Mouse (Mus musculus): ENCODE data around the gene Inpp5f. TPM values are rescaled to one million over a fixed set of nuclear protein-coding genes. Genes with fewer than 3 reads are reported as not detected.
A peak's percentile ranks its signal among the peaks of the same experiment; 100 is the strongest.
"Not testable (repeated sequence)": the region's sequence is repeated elsewhere in the genome, so short reads cannot be mapped to it uniquely, and the experiment has no call there.

Gene Inpp5f
- polyA plus RNA-seq, 1 experiment from 2014 or later, result 12.6 TPM

DNA sequence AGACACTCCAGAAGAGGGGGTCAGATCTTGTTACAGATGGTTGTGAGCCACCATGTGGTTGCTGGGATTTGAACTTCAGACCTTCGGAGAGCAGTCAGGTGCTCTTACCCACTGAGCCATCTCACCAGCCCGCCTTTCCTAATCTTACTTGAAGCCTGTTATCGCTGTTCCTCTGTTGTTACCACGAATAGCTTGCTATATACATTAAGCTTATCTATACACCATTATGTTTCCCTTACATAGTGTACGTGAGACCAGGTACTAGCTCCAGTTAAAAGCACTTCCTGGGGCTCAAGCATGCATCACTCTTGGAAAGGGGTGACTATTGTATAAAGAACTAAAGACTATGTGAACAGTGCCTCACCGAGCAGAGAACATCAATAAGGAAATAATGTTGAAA is 88.8 kb downstream of the Inpp5f start:
- not testable (repeated sequence) for ATAC-seq; H3K9me3 ChIP-seq (ENCODE audit: control insufficient read depth, low read length); H3K27me3 ChIP-seq (replicated peaks; ENCODE audit: control insufficient read depth, insufficient read depth, low read length); H3K4me1 ChIP-seq (ENCODE audit: control insufficient read depth, insufficient read depth, low read length); H3K4me2 ChIP-seq (ENCODE audit: low read depth, low read length); H3K27ac ChIP-seq (ENCODE audit: low read length); H3K4me3 ChIP-seq (ENCODE audit: low read length); H3K9ac ChIP-seq (ENCODE audit: low read depth, low read length)
- WGBS, result 76% methylated on average over 6 of the region's 6 CpGs
- peaks cover 27% of the 10 kb centered on the region for H3K36me3 ChIP-seq (ENCODE audit: control insufficient read depth, insufficient read depth, low read length)

DNA sequence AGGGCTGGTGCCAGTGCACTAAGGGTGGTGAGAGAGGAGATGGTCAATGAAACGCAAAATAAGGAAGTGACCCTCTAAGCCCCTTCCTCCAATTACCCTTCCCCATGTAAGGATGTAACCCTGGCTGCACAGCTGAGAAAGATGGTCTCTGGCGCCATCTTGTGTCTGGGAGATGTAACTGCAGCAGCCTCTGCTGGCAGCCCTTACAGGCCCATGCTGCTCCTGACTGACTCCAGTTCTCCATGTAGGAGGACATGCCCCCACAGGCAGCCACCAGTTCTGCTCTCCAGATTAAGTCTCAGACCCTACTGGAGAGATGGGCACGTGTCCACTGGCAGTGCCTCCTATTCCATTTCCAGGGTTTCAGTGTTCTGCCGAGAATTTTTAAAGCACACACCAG is 94.6 kb downstream of the Inpp5f start:
- no peaks in the 10 kb centered on the region for H3K4me1 ChIP-seq (ENCODE audit: control insufficient read depth, insufficient read depth, low read length)
- WGBS, result 21% methylated on average over 4 of the region's 4 CpGs
- no peak overlapping the region for H3K4me3 ChIP-seq (ENCODE audit: low read length)
- no peaks in the 10 kb centered on the region for H3K27me3 ChIP-seq (replicated peaks; ENCODE audit: control insufficient read depth, insufficient read depth, low read length)
- no peak overlapping the region for H3K9ac ChIP-seq (ENCODE audit: low read depth, low read length)
- H3K9me3 ChIP-seq (ENCODE audit: control insufficient read depth, low read length), result no peaks in the 10 kb centered on the region
- peaks cover 26% of the 10 kb centered on the region for H3K36me3 ChIP-seq (ENCODE audit: control insufficient read depth, insufficient read depth, low read length)
- H3K27ac ChIP-seq (ENCODE audit: low read length), result no peak overlapping the region
- H3K4me2 ChIP-seq (ENCODE audit: low read depth, low read length), result no peak overlapping the region
- ATAC-seq, result peak; percentile 71

DNA sequence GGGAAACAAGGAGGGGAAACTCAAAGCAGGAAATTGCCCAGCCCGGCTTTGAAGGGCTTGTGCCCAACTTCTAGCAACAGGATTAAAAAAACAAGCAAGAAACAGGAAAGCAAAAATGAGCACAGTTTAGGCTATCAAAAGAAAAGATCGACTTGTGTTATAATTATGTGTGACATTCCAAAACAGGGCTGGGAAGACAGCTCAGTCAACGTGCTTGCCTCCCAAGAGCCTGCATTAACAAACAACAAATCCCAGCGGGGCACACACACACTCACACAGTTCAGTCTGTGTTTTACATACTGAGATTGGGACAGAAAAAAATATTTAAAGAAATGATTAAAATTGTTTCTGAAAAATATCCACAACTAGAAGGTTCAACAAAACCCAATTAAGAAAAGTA is 106.9 kb downstream of the Inpp5f start:
- peaks cover 24% of the 10 kb centered on the region for H3K36me3 ChIP-seq (ENCODE audit: control insufficient read depth, insufficient read depth, low read length)
- no peaks in the 10 kb centered on the region for H3K4me1 ChIP-seq (ENCODE audit: control insufficient read depth, insufficient read depth, low read length)
- WGBS, result 76% methylated on average over 4 of the region's 4 CpGs
- no peaks in the 10 kb centered on the region for H3K9me3 ChIP-seq (ENCODE audit: control insufficient read depth, low read length)
- ATAC-seq, result no peak
- H3K4me2 ChIP-seq (ENCODE audit: low read depth, low read length), result no peak overlapping the region
- no peak overlapping the region for H3K4me3 ChIP-seq (ENCODE audit: low read length)
- H3K27me3 ChIP-seq (replicated peaks; ENCODE audit: control insufficient read depth, insufficient read depth, low read length), result no peaks in the 10 kb centered on the region
- no peak overlapping the region for H3K27ac ChIP-seq (ENCODE audit: low read length)
- H3K9ac ChIP-seq (ENCODE audit: low read depth, low read length), result no peak overlapping the region

DNA sequence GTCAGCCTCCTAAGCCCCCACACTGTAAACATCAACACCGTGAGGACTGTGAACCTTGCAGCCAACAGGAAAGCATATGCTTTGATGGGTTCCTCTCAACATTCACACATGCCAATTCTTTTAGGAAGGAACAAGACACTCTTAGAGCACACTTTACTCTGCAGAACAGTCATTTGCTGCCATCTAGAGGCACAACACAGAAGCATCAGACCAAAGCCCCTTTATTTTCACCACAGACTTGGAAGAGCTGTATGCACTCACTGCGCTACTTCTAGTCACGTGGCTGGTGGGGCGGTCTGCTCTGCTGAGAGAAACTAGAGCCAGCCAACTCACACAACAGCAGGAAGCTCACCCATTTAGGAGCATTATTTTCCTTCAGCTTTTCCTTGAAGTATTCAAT is 113.6 kb downstream of the Inpp5f start:
- no peak overlapping the region for H3K9ac ChIP-seq (ENCODE audit: low read depth, low read length)
- H3K4me1 ChIP-seq (ENCODE audit: control insufficient read depth, insufficient read depth, low read length), result peaks cover 5% of the 10 kb centered on the region
- H3K36me3 ChIP-seq (ENCODE audit: control insufficient read depth, insufficient read depth, low read length), result peaks cover 2% of the 10 kb centered on the region; the same call in 1 of the 2 replicates
- peak; percentile 85 for ATAC-seq
- WGBS, result 24% methylated on average over 4 of the region's 4 CpGs
- no peaks in the 10 kb centered on the region for H3K9me3 ChIP-seq (ENCODE audit: control insufficient read depth, low read length)
- no peaks in the 10 kb centered on the region for H3K27me3 ChIP-seq (replicated peaks; ENCODE audit: control insufficient read depth, insufficient read depth, low read length)
- H3K27ac ChIP-seq (ENCODE audit: low read length), result no peak overlapping the region
- no peak overlapping the region for H3K4me3 ChIP-seq (ENCODE audit: low read length)
- no peak overlapping the region for H3K4me2 ChIP-seq (ENCODE audit: low read depth, low read length)

DNA sequence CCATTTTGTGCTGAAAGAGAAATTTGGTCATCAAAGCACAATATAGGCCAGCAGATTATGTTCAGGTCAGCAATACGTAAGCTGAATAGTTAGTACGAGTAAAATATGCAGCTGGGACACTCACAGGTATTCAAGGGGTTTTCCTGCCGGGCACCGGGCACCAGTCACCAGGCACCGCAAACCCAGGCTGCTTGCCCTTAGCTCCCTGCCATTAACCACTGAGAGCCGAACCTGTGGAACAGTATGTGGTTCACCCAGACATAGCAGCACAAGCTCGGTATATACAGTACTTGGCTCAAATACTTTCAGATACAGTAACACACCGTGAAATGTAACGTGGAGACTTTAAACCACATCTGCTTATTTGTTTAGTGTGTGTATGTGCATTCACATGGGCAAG is 114.1 kb downstream of the Inpp5f start:
- no peak overlapping the region for H3K9ac ChIP-seq (ENCODE audit: low read depth, low read length)
- H3K4me2 ChIP-seq (ENCODE audit: low read depth, low read length), result no peak overlapping the region
- H3K4me3 ChIP-seq (ENCODE audit: low read length), result no peak overlapping the region
- H3K27ac ChIP-seq (ENCODE audit: low read length), result no peak overlapping the region
- 0 out of 2 replicates have a peak, but pooled peaks cover 2% of the 10 kb centered on the region for H3K36me3 ChIP-seq (ENCODE audit: control insufficient read depth, insufficient read depth, low read length)
- WGBS, result 83% methylated on average over 9 of the region's 9 CpGs
- no peaks in the 10 kb centered on the region for H3K27me3 ChIP-seq (replicated peaks; ENCODE audit: control insufficient read depth, insufficient read depth, low read length)
- H3K4me1 ChIP-seq (ENCODE audit: control insufficient read depth, insufficient read depth, low read length), result peaks cover 5% of the 10 kb centered on the region
- ATAC-seq, result peak; percentile 36; the same call in 1 of the 2 replicates
- no peaks in the 10 kb centered on the region for H3K9me3 ChIP-seq (ENCODE audit: control insufficient read depth, low read length)

DNA sequence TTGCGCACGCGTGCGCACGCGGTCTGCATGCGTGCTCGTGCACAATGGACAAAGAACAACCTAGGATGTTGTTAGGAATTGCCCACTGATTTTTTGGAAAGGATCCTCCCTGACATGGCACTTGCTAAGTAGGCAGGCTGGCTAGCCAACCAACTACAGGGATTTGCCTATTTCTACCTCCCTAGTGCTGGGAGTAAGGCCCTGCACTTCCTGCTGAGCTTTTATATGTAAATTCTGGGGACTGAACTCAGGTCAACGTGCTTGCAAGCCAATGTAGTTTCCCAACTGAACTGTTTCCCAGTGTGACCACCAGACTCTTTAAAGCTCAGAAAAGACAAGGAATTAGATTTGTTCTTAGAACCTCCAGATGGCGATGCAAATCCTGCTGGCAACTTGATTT is 115.9 kb downstream of the Inpp5f start:
- no peaks in the 10 kb centered on the region for H3K9me3 ChIP-seq (ENCODE audit: control insufficient read depth, low read length)
- H3K36me3 ChIP-seq (ENCODE audit: control insufficient read depth, insufficient read depth, low read length), result no peaks in the 10 kb centered on the region
- 75% methylated on average over 10 of the region's 10 CpGs for WGBS
- H3K9ac ChIP-seq (ENCODE audit: low read depth, low read length), result no peak overlapping the region
- H3K4me1 ChIP-seq (ENCODE audit: control insufficient read depth, insufficient read depth, low read length), result peaks cover 14% of the 10 kb centered on the region
- ATAC-seq, result no peak
- H3K27ac ChIP-seq (ENCODE audit: low read length), result no peak overlapping the region
- H3K27me3 ChIP-seq (replicated peaks; ENCODE audit: control insufficient read depth, insufficient read depth, low read length), result no peaks in the 10 kb centered on the region
- H3K4me3 ChIP-seq (ENCODE audit: low read length), result no peak overlapping the region
- H3K4me2 ChIP-seq (ENCODE audit: low read depth, low read length), result no peak overlapping the region

DNA sequence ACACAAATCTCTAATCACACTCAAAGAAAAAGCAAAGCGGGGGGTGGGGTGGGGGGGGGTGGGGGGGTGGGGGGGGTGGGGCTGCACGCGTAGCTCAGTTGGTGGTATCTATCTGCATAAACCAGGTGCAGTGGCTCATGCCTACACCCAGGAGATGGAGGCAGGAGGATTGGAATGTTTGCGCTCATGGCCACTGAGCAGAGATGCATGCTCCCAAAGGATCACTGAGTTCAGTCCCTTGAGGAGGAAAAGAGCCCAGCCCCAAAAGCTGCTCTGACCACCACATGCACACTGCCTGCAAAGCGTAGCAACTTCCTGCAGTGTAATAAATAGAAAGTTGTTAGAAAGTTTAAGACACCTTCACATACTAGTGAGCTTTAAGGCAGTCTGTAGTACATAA is 116.6 kb downstream of the Inpp5f start:
- WGBS, result 58% methylated on average over 5 of the region's 5 CpGs
- Histone ChIP-seq H3K4me1 (ENCODE audit: control insufficient read depth, insufficient read depth, low read length) (peaks cover 19% of the 10 kb centered on the region), H3K27ac (ENCODE audit: low read length) (no peak overlapping the region)

DNA sequence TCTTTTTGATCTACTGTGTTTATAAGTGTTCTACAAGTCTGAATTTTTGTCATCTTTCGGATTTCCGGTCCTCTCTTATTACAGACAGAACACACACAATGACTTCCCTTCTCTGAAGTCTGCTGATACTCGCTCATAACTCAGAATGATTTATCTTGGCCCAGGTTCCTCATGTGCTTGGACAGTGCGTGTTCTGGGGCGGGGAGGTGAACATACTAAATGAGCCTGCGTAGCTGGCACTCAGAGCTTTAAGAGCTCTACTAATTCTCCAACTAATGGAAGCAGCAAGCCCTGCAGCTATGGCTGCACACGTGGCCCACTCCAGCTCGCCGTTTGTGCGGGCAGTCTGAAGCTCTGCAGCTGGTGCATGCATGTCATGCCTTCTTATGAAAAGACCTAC is 117.6 kb downstream of the Inpp5f start:
- H3K27me3 ChIP-seq (replicated peaks; ENCODE audit: control insufficient read depth, insufficient read depth, low read length), result no peaks in the 10 kb centered on the region
- H3K9ac ChIP-seq (ENCODE audit: low read depth, low read length), result no peak overlapping the region
- H3K4me1 ChIP-seq (ENCODE audit: control insufficient read depth, insufficient read depth, low read length), result peaks cover 20% of the 10 kb centered on the region
- 0 out of 2 replicates have a peak, but pooled peaks have one; percentile 10 for ATAC-seq
- no peaks in the 10 kb centered on the region for H3K9me3 ChIP-seq (ENCODE audit: control insufficient read depth, low read length)
- no peaks in the 10 kb centered on the region for H3K36me3 ChIP-seq (ENCODE audit: control insufficient read depth, insufficient read depth, low read length)
- no peak overlapping the region for H3K27ac ChIP-seq (ENCODE audit: low read length)
- H3K4me2 ChIP-seq (ENCODE audit: low read depth, low read length), result no peak overlapping the region
- no peak overlapping the region for H3K4me3 ChIP-seq (ENCODE audit: low read length)
- WGBS, result 68% methylated on average over 10 of the region's 10 CpGs

More for the DNA sequence above, 116.6 kb downstream of the Inpp5f start:
- no peak overlapping the region for H3K9ac ChIP-seq (ENCODE audit: low read depth, low read length)
- no peaks in the 10 kb centered on the region for H3K27me3 ChIP-seq (replicated peaks; ENCODE audit: control insufficient read depth, insufficient read depth, low read length)
- no peak overlapping the region for H3K4me2 ChIP-seq (ENCODE audit: low read depth, low read length)
- H3K4me3 ChIP-seq (ENCODE audit: low read length), result no peak overlapping the region
- no peak for ATAC-seq
- H3K9me3 ChIP-seq (ENCODE audit: control insufficient read depth, low read length), result no peaks in the 10 kb centered on the region
- H3K36me3 ChIP-seq (ENCODE audit: control insufficient read depth, insufficient read depth, low read length), result no peaks in the 10 kb centered on the region

DNA sequence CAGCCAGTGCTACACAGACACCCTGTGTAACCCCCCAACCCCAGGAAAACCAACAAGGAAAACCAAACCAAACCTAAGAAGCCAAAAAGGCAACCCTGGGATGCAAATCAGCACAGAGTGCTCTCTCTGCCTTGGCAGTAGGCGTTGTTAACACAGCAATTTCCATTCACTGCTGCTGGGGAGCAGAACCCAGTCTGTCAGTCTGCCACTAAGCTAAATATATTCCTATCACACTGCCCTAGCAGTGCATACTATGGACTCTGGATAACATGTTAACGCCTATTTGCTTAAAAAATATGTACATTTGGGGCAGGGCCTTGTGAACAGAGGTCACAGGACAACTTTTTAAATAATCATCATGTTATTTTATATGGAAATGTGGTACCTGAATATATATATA is 120.5 kb downstream of the Inpp5f start:
- H3K4me3 ChIP-seq (ENCODE audit: low read length), result no peak overlapping the region
- no peak overlapping the region for H3K4me2 ChIP-seq (ENCODE audit: low read depth, low read length)
- WGBS, result 47% methylated on average over 2 of the region's 2 CpGs
- no peaks in the 10 kb centered on the region for H3K27me3 ChIP-seq (replicated peaks; ENCODE audit: control insufficient read depth, insufficient read depth, low read length)
- peak; percentile 34 for ATAC-seq
- no peaks in the 10 kb centered on the region for H3K9me3 ChIP-seq (ENCODE audit: control insufficient read depth, low read length)
- H3K4me1 ChIP-seq (ENCODE audit: control insufficient read depth, insufficient read depth, low read length), result peaks cover 24% of the 10 kb centered on the region
- peaks cover 5% of the 10 kb centered on the region; the same call in 1 of the 2 replicates for H3K36me3 ChIP-seq (ENCODE audit: control insufficient read depth, insufficient read depth, low read length)
- H3K27ac ChIP-seq (ENCODE audit: low read length), result no peak overlapping the region
- no peak overlapping the region for H3K9ac ChIP-seq (ENCODE audit: low read depth, low read length)

DNA sequence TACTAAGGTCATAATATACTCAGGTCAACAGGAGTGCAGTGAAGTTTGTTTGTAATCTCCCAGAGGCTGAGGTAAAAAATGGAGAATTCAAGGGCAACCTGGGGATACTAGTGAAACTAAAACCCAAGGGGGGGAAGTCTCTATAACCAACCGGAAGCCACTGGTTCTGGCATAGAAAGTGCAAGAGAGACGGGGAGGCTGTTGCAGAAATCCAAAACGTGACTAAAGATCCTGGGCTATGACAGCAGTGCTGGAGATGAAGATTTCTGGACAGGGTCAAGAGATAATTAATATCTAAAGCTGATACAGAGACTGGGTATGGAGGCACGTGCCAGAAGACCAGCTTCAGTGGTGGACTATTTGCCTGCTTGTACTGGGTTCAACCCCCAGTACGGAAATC is 126.9 kb downstream of the Inpp5f start:
- H3K4me2 ChIP-seq (ENCODE audit: low read depth, low read length), result peak overlapping the region; percentile 63
- no peaks in the 10 kb centered on the region for H3K27me3 ChIP-seq (replicated peaks; ENCODE audit: control insufficient read depth, insufficient read depth, low read length)
- no peak overlapping the region for H3K9ac ChIP-seq (ENCODE audit: low read depth, low read length)
- WGBS, result 54% methylated on average over 5 of the region's 5 CpGs
- ATAC-seq, result no peak
- H3K4me3 ChIP-seq (ENCODE audit: low read length), result peak overlapping the region; percentile 100
- H3K27ac ChIP-seq (ENCODE audit: low read length), result no peak overlapping the region
- H3K9me3 ChIP-seq (ENCODE audit: control insufficient read depth, low read length), result no peaks in the 10 kb centered on the region
- peaks cover 5% of the 10 kb centered on the region; the same call in 1 of the 2 replicates for H3K36me3 ChIP-seq (ENCODE audit: control insufficient read depth, insufficient read depth, low read length)
- H3K4me1 ChIP-seq (ENCODE audit: control insufficient read depth, insufficient read depth, low read length), result peaks cover 24% of the 10 kb centered on the region

Data from intestine, embryonic 16.5 days (tissue).